In the genomic region with DNA sequence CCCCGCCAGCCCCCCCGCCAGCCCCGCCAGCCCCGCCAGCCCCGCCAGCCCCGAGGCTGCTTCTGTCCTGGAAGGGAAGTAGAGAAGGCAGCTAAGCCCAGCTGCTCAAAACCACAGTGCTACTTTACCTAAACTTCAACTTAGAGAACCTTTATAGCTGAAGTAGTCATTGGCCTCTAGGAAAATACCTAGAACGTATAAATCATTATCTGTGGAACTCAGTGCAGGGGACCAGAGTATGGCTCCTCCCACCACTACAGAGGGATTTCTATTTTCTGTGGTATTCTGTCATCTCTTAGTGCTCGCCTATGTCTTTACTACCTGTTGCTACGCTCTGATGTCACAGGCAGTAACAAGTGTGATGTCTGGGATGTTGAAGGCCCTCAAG, we compare ENCODE assay signal across 14 mouse cellular contexts. TPM values are rescaled to one million over a fixed set of nuclear protein-coding genes. Genes with fewer than 3 reads are reported as not detected.
DNase-seq lines count a peak whose midpoint lies in the region; ATAC-seq lines count a peak whose summit lies in the region.
"Had no signal": no experiment of that assay in that cellular context is flagged by ENCODE, and none has a peak within 500 bp of the region (broad histone marks: within the 10 kb centered on the region; RNA-seq: fewer than 3 reads in every experiment).

No protein-coding gene starts in this region.

- intact Hi-C loops in heart, postnatal 14 days (cut with DNase I): no loop called here

- WGBS in heart, embryonic 12.5 days: 68% methylated on average over 9 of the region's 9 CpGs
- 35% methylated on average over 9 of the region's 9 CpGs for WGBS in neural tube, embryonic 11.5 days
- 35% methylated on average over 9 of the region's 9 CpGs for WGBS in embryonic facial prominence, embryonic 13.5 days

- H3K4me1 ChIP-seq in heart, embryonic 12.5 days (replicated peaks): peaks cover 5% of the 10 kb centered on the region; the same call in 1 of the 2 replicates
- H3K4me1 ChIP-seq in neural tube, embryonic 11.5 days (ENCODE audit: control insufficient read depth, insufficient read depth, low read length): peaks cover 16% of the 10 kb centered on the region
- H3K4me1 ChIP-seq in embryonic facial prominence, embryonic 13.5 days: peaks cover 21% of the 10 kb centered on the region

- peaks cover 22% of the 10 kb centered on the region for H3K36me3 ChIP-seq in heart, embryonic 12.5 days
- 0 out of 2 replicates have a peak, but pooled peaks cover 3% of the 10 kb centered on the region for H3K36me3 ChIP-seq in neural tube, embryonic 11.5 days (ENCODE audit: control insufficient read depth, insufficient read depth, low read length)
- peaks cover 43% of the 10 kb centered on the region for H3K36me3 ChIP-seq in embryonic facial prominence, embryonic 13.5 days

- H3K9me3 ChIP-seq in heart, embryonic 12.5 days (replicated peaks): no peaks in the 10 kb centered on the region
- no peaks in the 10 kb centered on the region for H3K9me3 ChIP-seq in neural tube, embryonic 11.5 days (ENCODE audit: control insufficient read depth, low read length)
- H3K9me3 ChIP-seq in embryonic facial prominence, embryonic 13.5 days: no peaks in the 10 kb centered on the region

- no peak for ATAC-seq in heart, embryonic 12.5 days (ENCODE audit: insufficient number of reproducible peaks, low FRiP score)
- ATAC-seq in neural tube, embryonic 11.5 days (ENCODE audit: insufficient read depth, low FRiP score, low TSS enrichment): no peak
- ATAC-seq in embryonic facial prominence, embryonic 13.5 days (ENCODE audit: insufficient number of reproducible peaks, insufficient read depth, low FRiP score, low TSS enrichment, low read depth): no peak

- no peak overlapping the region for H3K27ac ChIP-seq in heart, embryonic 12.5 days (ENCODE audit: poor library complexity, severe bottlenecking)
- 0 out of 2 replicates have a peak overlapping the region, but pooled peaks have one; percentile 7 for H3K27ac ChIP-seq in neural tube, embryonic 11.5 days (ENCODE audit: low read depth, low read length)
- H3K27ac ChIP-seq in embryonic facial prominence, embryonic 13.5 days: no peak overlapping the region
- H3K27ac ChIP-seq: gastrocnemius, adult 2 months; left cerebral cortex, adult 2 months had no signal

- H3K9ac ChIP-seq in heart, embryonic 12.5 days: no peak overlapping the region
- H3K9ac ChIP-seq in neural tube, embryonic 11.5 days (ENCODE audit: low read length): no peak overlapping the region
- H3K9ac ChIP-seq in embryonic facial prominence, embryonic 13.5 days: 0 out of 2 replicates have a peak overlapping the region, but pooled peaks have one; percentile 37
- H3K9ac ChIP-seq: lung, embryonic 14.5 days had no signal

- H3K4me3 ChIP-seq in heart, embryonic 12.5 days: no peak overlapping the region
- H3K4me3 ChIP-seq in neural tube, embryonic 11.5 days (ENCODE audit: low read depth, low read length): no peak overlapping the region
- H3K4me3 ChIP-seq in embryonic facial prominence, embryonic 13.5 days: no peak overlapping the region
- H3K4me3 ChIP-seq: gastrocnemius, adult 2 months; left cerebral cortex, adult 2 months had no signal

- H3K4me2 ChIP-seq in heart, embryonic 12.5 days: peak overlapping the region; percentile 23; the same call in 1 of the 2 replicates
- H3K4me2 ChIP-seq in neural tube, embryonic 11.5 days (ENCODE audit: low read depth): no peak overlapping the region
- peak overlapping the region; percentile 18; the same call in 1 of the 2 replicates for H3K4me2 ChIP-seq in embryonic facial prominence, embryonic 13.5 days
- H3K4me2 ChIP-seq: lung, embryonic 14.5 days had no signal

- no peaks in the 10 kb centered on the region for H3K27me3 ChIP-seq in heart, embryonic 12.5 days (replicated peaks)
- no peaks in the 10 kb centered on the region for H3K27me3 ChIP-seq in neural tube, embryonic 11.5 days (ENCODE audit: control insufficient read depth, insufficient read depth, low read length)
- no peaks in the 10 kb centered on the region for H3K27me3 ChIP-seq in embryonic facial prominence, embryonic 13.5 days

- DNase-seq in heart, postnatal 14 days: no peak
- DNase-seq in neural tube, embryonic 11.5 days (ENCODE audit: low spot score): no peak
- no peak for DNase-seq in neural tube, embryonic 10.5 days (ENCODE audit: extremely low spot score, low spot score)
- DNase-seq in naive thymus-derived CD4-positive, alpha-beta T cell, adult 2 months (ENCODE audit: low read depth): peak; percentile 64
- DNase-seq in layer of hippocampus, adult 9-11 months: no peak
- no peak for DNase-seq in frontal cortex, postnatal 10 days (ENCODE audit: low spot score in 2 of 2)
- DNase-seq: cerebellum, adult 11-12 months; gastrocnemius, adult 2 months; kidney, adult 8-10 months; liver; lung, embryonic 14.5 days had no signal

RNA-seq across cellular contexts. Expression of a gene that starts 41.0 kb away (rescaled TPM):
- 25.6 and 26.1 TPM in 2 replicates for polyA plus RNA-seq in heart, embryonic 12.5 days (2016; fragmentation: Nextera tagmentation; extraction: Ambion mirVana)
- 1 to 10 TPM; 6.2 to 6.4 TPM for total RNA-seq in heart, postnatal 14 days (2021)
- polyA plus RNA-seq in neural tube, embryonic 11.5 days (2014; fragmentation: Nextera tagmentation; extraction: Ambion mirVana): 112 and 118 TPM in 2 replicates
- 49.5 and 52.7 TPM in 2 replicates for polyA plus RNA-seq in embryonic facial prominence, embryonic 13.5 days (2015; fragmentation: Nextera tagmentation; extraction: Ambion mirVana)
